Mouse (Mus musculus) MN1 (cell line): ENCODE measurements at regions not wholly inside any gene's neighbourhood (a gene's known extent, or its start where the extent isn't known, plus 50 kb on each side); places are given as distances from the start of the nearest gene placed in this dataset.

Experiments
- DNase-seq: peaks from one replicate; pipeline ENCODE4 v3.0.0-alpha.2; 2016; ENCODE audit warnings: low spot score

- no peak for DNase-seq
Observed at GRCm38 (mm10) chr17:68120744-68121143, 116.8 kb upstream of the Arhgap28 start.

- no peak for DNase-seq
Observed at GRCm38 (mm10) chr17:68134373-68134772, 130.5 kb upstream of the Arhgap28 start.

GRCm38 (mm10) chr17:68135436-68135835 is 131.5 kb upstream of the Arhgap28 start:
- no peak for DNase-seq

GRCm38 (mm10) chr17:68143307-68143706 is 130.3 kb upstream of the L3mbtl4 start:
- no peak for DNase-seq

- no peak for DNase-seq
Observed at GRCm38 (mm10) chr17:68149237-68149792, 124.3 kb upstream of the L3mbtl4 start.

GRCm38 (mm10) chr17:68152438-68153120 is 121.0 kb upstream of the L3mbtl4 start:
- no peak for DNase-seq

- no peak for DNase-seq
Observed at GRCm38 (mm10) chr17:68154879-68155278, 118.7 kb upstream of the L3mbtl4 start.

- no peak for DNase-seq
Observed at GRCm38 (mm10) chr17:68158172-68158651, 115.4 kb upstream of the L3mbtl4 start.

GRCm38 (mm10) chr17:68161107-68161506 is 112.5 kb upstream of the L3mbtl4 start:
- DNase-seq, result no peak

GRCm38 (mm10) chr17:68163545-68163944 is 110.1 kb upstream of the L3mbtl4 start:
- DNase-seq, result no peak

GRCm38 (mm10) chr17:68164666-68165065 is 108.9 kb upstream of the L3mbtl4 start:
- DNase-seq, result no peak

GRCm38 (mm10) chr17:68165171-68165825 is 108.3 kb upstream of the L3mbtl4 start:
- peak; percentile 11 for DNase-seq

GRCm38 (mm10) chr17:68166397-68166796 is 107.2 kb upstream of the L3mbtl4 start:
- peak; percentile 44 for DNase-seq

GRCm38 (mm10) chr17:68172838-68173237 is 100.8 kb upstream of the L3mbtl4 start:
- DNase-seq, result no peak

GRCm38 (mm10) chr17:68176611-68177165 is 96.9 kb upstream of the L3mbtl4 start:
- DNase-seq, result peak; percentile 25

GRCm38 (mm10) chr17:68177835-68178234 is 95.8 kb upstream of the L3mbtl4 start:
- peak; percentile 16 for DNase-seq

- DNase-seq, result peak; percentile 18
Observed at GRCm38 (mm10) chr17:68185385-68185784, 88.2 kb upstream of the L3mbtl4 start.

GRCm38 (mm10) chr17:68189888-68190287 is 83.7 kb upstream of the L3mbtl4 start:
- no peak for DNase-seq

- DNase-seq, result peak; percentile 59
Observed at GRCm38 (mm10) chr17:68205545-68205944, 68.1 kb upstream of the L3mbtl4 start.

GRCm38 (mm10) chr17:68208837-68209236 is 64.8 kb upstream of the L3mbtl4 start:
- no peak for DNase-seq

- DNase-seq, result no peak
Observed at GRCm38 (mm10) chr17:68210313-68211254, 63.0 kb upstream of the L3mbtl4 start.

GRCm38 (mm10) chr17:68218246-68218645 is 55.4 kb upstream of the L3mbtl4 start:
- no peak for DNase-seq
